ENCODE assay signal across 12 mouse cellular contexts in genomic region chr1:188457221-188458008, GRCm38 (mm10).
DNase-seq lines count a peak whose midpoint lies in the region; ATAC-seq lines count a peak whose summit lies in the region.
"Had no signal": no experiment of that assay in that cellular context is flagged by ENCODE, and none has a peak within 500 bp of the region (broad histone marks: within the 10 kb centered on the region; RNA-seq: fewer than 3 reads in every experiment).

No protein-coding gene starts in this region.

- no peak overlapping the region for H3K4me3 ChIP-seq in forebrain, embryonic 13.5 days
- no peak overlapping the region for H3K4me3 ChIP-seq in liver, embryonic 12.5 days
- H3K4me3 ChIP-seq: embryonic facial prominence, embryonic 15.5 days had no signal

- peak; percentile 17 to 18 for DNase-seq in layer of hippocampus, adult 8-10 months (ENCODE audit: low spot score in 2 of 2)
- DNase-seq in layer of hippocampus, postnatal 25 days (ENCODE audit: extremely low spot score in 1 of 2, low spot score in 1 of 2) = no peak
- DNase-seq in embryo, embryonic 10.5 days (ENCODE audit: low spot score) = peak; percentile 45
- no peak for DNase-seq in adrenal gland, postnatal 36 days
- DNase-seq: adrenal gland, postnatal 10 days; kidney, postnatal 14 days; spleen, adult 18-20 months had no signal

- peak overlapping the region; percentile 27; the same call in 1 of the 2 replicates for H3K4me2 ChIP-seq in forebrain, embryonic 13.5 days
- no peak overlapping the region for H3K4me2 ChIP-seq in liver, embryonic 12.5 days
- H3K4me2 ChIP-seq: embryonic facial prominence, embryonic 15.5 days; heart, embryonic 11.5 days had no signal

- peak; percentile 78 for ATAC-seq in forebrain, embryonic 13.5 days
- peak; percentile 91 for ATAC-seq in megakaryocyte progenitor cell, adult 5-6 weeks (replicated peaks; ENCODE audit: poor library complexity)
- ATAC-seq in liver, embryonic 12.5 days = no peak

- 24% methylated on average over 13 of the region's 13 CpGs for WGBS in forebrain, embryonic 13.5 days
- WGBS in liver, embryonic 12.5 days (ENCODE audit: insufficient replicate concordance) = 52% methylated on average over 13 of the region's 13 CpGs

- no peaks in the 10 kb centered on the region for H3K36me3 ChIP-seq in forebrain, embryonic 13.5 days (ENCODE audit: poor library complexity, severe bottlenecking)
- no peaks in the 10 kb centered on the region for H3K36me3 ChIP-seq in liver, embryonic 12.5 days
- H3K36me3 ChIP-seq: embryonic facial prominence, embryonic 15.5 days had no signal

- H3K9me3 ChIP-seq in forebrain, embryonic 13.5 days (replicated peaks) = no peaks in the 10 kb centered on the region
- no peaks in the 10 kb centered on the region for H3K9me3 ChIP-seq in liver, embryonic 12.5 days (replicated peaks)
- H3K9me3 ChIP-seq: embryonic facial prominence, embryonic 15.5 days had no signal

- H3K27ac ChIP-seq in forebrain, embryonic 13.5 days = peak overlapping the region; percentile 52; the same call in 1 of the 2 replicates
- H3K27ac ChIP-seq in liver, embryonic 12.5 days = no peak overlapping the region
- H3K27ac ChIP-seq: embryonic facial prominence, embryonic 15.5 days had no signal

- H3K4me1 ChIP-seq in forebrain, embryonic 13.5 days = peaks cover 32% of the 10 kb centered on the region
- H3K4me1 ChIP-seq in liver, embryonic 12.5 days = no peaks in the 10 kb centered on the region
- H3K4me1 ChIP-seq: embryonic facial prominence, embryonic 15.5 days had no signal

- no peak overlapping the region for H3K9ac ChIP-seq in forebrain, embryonic 13.5 days
- H3K9ac ChIP-seq in liver, embryonic 12.5 days = no peak overlapping the region
- H3K9ac ChIP-seq: embryonic facial prominence, embryonic 15.5 days had no signal

- H3K27me3 ChIP-seq in forebrain, embryonic 13.5 days = peaks cover 28% of the 10 kb centered on the region
- H3K27me3 ChIP-seq in liver, embryonic 12.5 days (replicated peaks) = no peaks in the 10 kb centered on the region
- H3K27me3 ChIP-seq: embryonic facial prominence, embryonic 15.5 days had no signal

Comparison
In these comparisons a context has a peak if more than half of its experiments do, and no peak if none do; other contexts are left out.
1. DNase-seq: peak in layer of hippocampus, adult 8-10 months (2 of 2) and embryo, embryonic 10.5 days (single experiment); none in layer of hippocampus, postnatal 25 days (0 of 2) and adrenal gland, postnatal 36 days (0 of 2).